Mouse (Mus musculus) brain, adult 2 months (tissue): ENCODE measurements around the gene Cyp2d26.

Experiments
- DNase-seq: peaks from one replicate; pipeline ENCODE4 v3.0.0; 2011; ENCODE audit warnings: low read depth, low spot score

Gene Cyp2d26

GRCm38 (mm10) chr15:82763631-82764420 lies 30.3 kb downstream of the Cyp2d26 start, which contains the start of gene Cyp2d40:
Cyp2d40 (minus strand) TSS chr15:82764183.
- no peak for DNase-seq

- no peak for DNase-seq
These were observed 46.0 kb downstream of the Cyp2d26 start for GRCm38 (mm10) chr15:82748141-82748540.

- DNase-seq, result no peak
These were observed 46.6 kb downstream of the Cyp2d26 start for GRCm38 (mm10) chr15:82747516-82747915.
